Mouse (Mus musculus) intestine, embryonic 14.5 days (tissue): ENCODE measurements around the gene Zfp692. TPM values are rescaled to one million over a fixed set of nuclear protein-coding genes. Genes with fewer than 3 reads are reported as not detected.
A peak's percentile ranks its signal among the peaks of the same experiment; 100 is the strongest.

Source experiments
- ATAC-seq: fragments of 200-750 bp; cut with Nextera tagmentation; replicated peaks from 2 replicates; pipeline ENCODE4 v1.8.0; 2017; ENCODE audit warnings: low read depth, moderate number of reproducible peaks, moderate TSS enrichment, moderate library complexity; ENCODE audit not compliant: low FRiP score, low TSS enrichment
- DNase-seq: peaks from one replicate; pipeline ENCODE4 v3.0.0-alpha.2; 2018; ENCODE audit warnings: low spot score
- H3K27ac ChIP-seq: fragments of 300-500 bp; sonication (generic); 2 replicates; pipeline ENCODE4 v1.5.1; 2014; ENCODE audit warnings: low read depth, mild to moderate bottlenecking, control low read depth
- H3K27me3 ChIP-seq: fragments of 300-500 bp; sonication (generic); replicated peaks from 2 replicates; pipeline ENCODE4 v1.6.1; 2014; ENCODE audit warnings: low read length, control low read depth; ENCODE audit not compliant: control insufficient read depth, insufficient read depth
- H3K36me3 ChIP-seq: fragments of 300-500 bp; sonication (generic); 2 replicates; pipeline ENCODE4 v1.6.1; 2014; ENCODE audit warnings: low read length, control low read depth; ENCODE audit not compliant: control insufficient read depth, insufficient read depth
- H3K4me1 ChIP-seq: fragments of 300-500 bp; sonication (generic); replicated peaks from 2 replicates; pipeline ENCODE4 v1.6.1; 2014; ENCODE audit warnings: low read length, control low read depth, mixed read lengths; ENCODE audit not compliant: control insufficient read depth, insufficient read depth
- H3K4me2 ChIP-seq: fragments of 300-500 bp; sonication (generic); 2 replicates; pipeline ENCODE4 v1.6.1; 2014; ENCODE audit warnings: low read length
- H3K4me3 ChIP-seq: fragments of 300-500 bp; sonication (generic); 2 replicates; pipeline ENCODE4 v1.5.1; 2014; ENCODE audit warnings: low read depth, low read length, control low read depth, mixed read lengths
- H3K9ac ChIP-seq: fragments of 300-500 bp; sonication (generic); 2 replicates; pipeline ENCODE4 v1.6.1; 2014; ENCODE audit warnings: mild to moderate bottlenecking, low read length
- H3K9me3 ChIP-seq: fragments of 300-500 bp; sonication (generic); 2 replicates; pipeline ENCODE4 v1.6.1; 2016; ENCODE audit warnings: low read length, control low read depth; ENCODE audit not compliant: control insufficient read depth
- WGBS: fragments of 180-500 bp; shearing (Covaris S2); extraction: QIAGEN DNeasy Blood & Tissue Kit; methylation state at CpG from one replicate; pipeline ENCODE4 v1.1.7; 2014; 5-methylcytosine and 5-hydroxymethylcytosine counted together
- polyA plus RNA-seq: library from polyadenylated mRNA; unstranded; fragments of >200 nt; fragmentation: Nextera tagmentation; extraction: Ambion mirVana; gene quantifications from 2 replicates; pipeline ENCODE4 v1.2.1, GENCODE M21; 2014

The Zfp692 gene
- polyA plus RNA-seq, 1 experiment from 2014 or later: 19.7 TPM

GRCm38 (mm10) chr11:58275756-58276155 is 31.1 kb upstream of the Zfp692 start:
- Histone ChIP-seq H3K4me3 (no peak overlapping the region), H3K27ac (no peak overlapping the region), H3K9me3 (no peaks in the 10 kb centered on the region), H3K36me3 (no peaks in the 10 kb centered on the region), H3K27me3 (no peaks in the 10 kb centered on the region), H3K4me2 (no peak overlapping the region), H3K4me1 (no peaks in the 10 kb centered on the region), H3K9ac (no peak overlapping the region)
- DNase-seq (no peak), ATAC-seq (no peak)
- 73% methylated on average over 4 of the region's 4 CpGs for WGBS

DNA sequence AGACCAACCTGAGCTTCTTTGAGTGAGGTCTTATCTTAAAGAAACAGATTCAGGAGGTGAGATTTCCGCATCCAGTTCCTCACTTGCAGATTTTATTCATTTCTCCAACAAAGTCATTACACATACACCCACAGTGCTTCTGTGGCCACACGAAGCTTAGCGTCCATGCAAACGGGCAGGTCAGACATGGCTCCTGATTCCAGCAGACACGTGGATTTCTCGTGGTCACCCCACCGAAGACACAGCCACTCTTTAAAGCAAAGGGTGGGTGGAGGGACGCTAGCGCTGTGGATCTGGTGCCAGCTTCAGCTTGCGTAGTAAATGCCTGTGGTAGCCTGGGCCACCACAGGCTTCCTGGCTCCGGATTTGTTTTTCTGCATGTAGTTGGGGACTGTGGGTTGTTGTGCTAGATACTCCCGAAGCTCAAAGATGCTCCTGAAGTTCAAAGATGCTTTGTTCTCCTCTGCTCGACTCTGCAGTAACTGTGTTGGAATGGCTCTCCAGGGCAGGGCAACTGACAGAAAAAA is 24.8 kb upstream of the Zfp692 start:
- no peaks in the 10 kb centered on the region for H3K27me3 ChIP-seq
- no peak overlapping the region for H3K27ac ChIP-seq
- H3K4me3 ChIP-seq: no peak overlapping the region
- ATAC-seq (no peak), DNase-seq (no peak)
- no peaks in the 10 kb centered on the region for H3K4me1 ChIP-seq
- no peaks in the 10 kb centered on the region for H3K9me3 ChIP-seq
- no peaks in the 10 kb centered on the region for H3K36me3 ChIP-seq
- WGBS: 85% methylated on average over 13 of the region's 13 CpGs
- no peak overlapping the region for H3K9ac ChIP-seq
- H3K4me2 ChIP-seq: no peak overlapping the region

DNA sequence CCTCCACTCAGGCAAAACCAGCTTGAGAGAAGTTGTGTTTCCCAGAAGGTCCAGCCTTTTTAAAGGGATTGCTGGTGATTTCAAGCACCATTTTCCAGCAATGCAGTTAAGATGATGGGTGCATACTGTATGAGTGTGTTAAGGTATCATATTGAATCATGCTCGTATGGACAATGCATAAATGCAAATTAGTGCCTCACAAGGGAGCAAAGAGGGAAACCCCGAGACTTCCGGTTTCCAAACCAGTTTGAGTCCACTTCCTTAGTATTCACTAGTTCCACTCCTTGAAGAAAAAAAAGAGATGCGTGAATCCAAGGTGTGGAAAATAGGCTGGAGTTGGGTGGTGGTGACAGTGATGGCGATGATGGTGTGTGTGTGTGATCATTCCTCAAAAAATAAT is 24.4 kb upstream of the Zfp692 start:
- 84% methylated on average over 5 of the region's 5 CpGs for WGBS
- Histone ChIP-seq H3K9me3 (no peaks in the 10 kb centered on the region), H3K4me1 (no peaks in the 10 kb centered on the region)

GRCm38 (mm10) chr11:58289992-58290682 is 16.7 kb upstream of the Zfp692 start:
- Histone ChIP-seq H3K36me3 (no peaks in the 10 kb centered on the region), H3K4me1 (no peaks in the 10 kb centered on the region), H3K9me3 (0 out of 2 replicates have a peak, but pooled peaks cover under 1% of the 10 kb centered on the region), H3K4me2 (no peak overlapping the region), H3K27ac (no peak overlapping the region), H3K4me3 (no peak overlapping the region), H3K27me3 (no peaks in the 10 kb centered on the region), H3K9ac (no peak overlapping the region)
- WGBS: 80% methylated on average over 9 of the region's 9 CpGs
- no peak for DNase-seq
- ATAC-seq: no peak

More for the DNA sequence above, 24.4 kb upstream of the Zfp692 start:
- DNase-seq (no peak), ATAC-seq (no peak)
- no peak overlapping the region for H3K27ac ChIP-seq
- H3K36me3 ChIP-seq: no peaks in the 10 kb centered on the region
- H3K9ac ChIP-seq: no peak overlapping the region
- H3K4me3 ChIP-seq: no peak overlapping the region
- H3K4me2 ChIP-seq: no peak overlapping the region
- H3K27me3 ChIP-seq: no peaks in the 10 kb centered on the region

- WGBS: 89% methylated on average over 4 of the region's 4 CpGs
- Histone ChIP-seq H3K4me2 (no peak overlapping the region), H3K9ac (no peak overlapping the region), H3K27ac (no peak overlapping the region), H3K4me3 (no peak overlapping the region), H3K4me1 (no peaks in the 10 kb centered on the region), H3K36me3 (no peaks in the 10 kb centered on the region), H3K27me3 (no peaks in the 10 kb centered on the region), H3K9me3 (0 out of 2 replicates have a peak, but pooled peaks cover 2% of the 10 kb centered on the region)
- DNase-seq (no peak), ATAC-seq (no peak)
Measured at GRCm38 (mm10) chr11:58290812-58291211, 16.1 kb upstream of the Zfp692 start.

- H3K4me3 ChIP-seq: no peak overlapping the region
- no peaks in the 10 kb centered on the region for H3K36me3 ChIP-seq
- WGBS: 56% methylated on average over 4 of the region's 4 CpGs
- H3K9me3 ChIP-seq: 0 out of 2 replicates have a peak, but pooled peaks cover 2% of the 10 kb centered on the region
- ATAC-seq (no peak), DNase-seq (no peak)
- H3K27ac ChIP-seq: no peak overlapping the region
- H3K4me1 ChIP-seq: no peaks in the 10 kb centered on the region
- no peaks in the 10 kb centered on the region for H3K27me3 ChIP-seq
- no peak overlapping the region for H3K4me2 ChIP-seq
- no peak overlapping the region for H3K9ac ChIP-seq
Measured at GRCm38 (mm10) chr11:58292791-58293190, 14.1 kb upstream of the Zfp692 start.

DNA sequence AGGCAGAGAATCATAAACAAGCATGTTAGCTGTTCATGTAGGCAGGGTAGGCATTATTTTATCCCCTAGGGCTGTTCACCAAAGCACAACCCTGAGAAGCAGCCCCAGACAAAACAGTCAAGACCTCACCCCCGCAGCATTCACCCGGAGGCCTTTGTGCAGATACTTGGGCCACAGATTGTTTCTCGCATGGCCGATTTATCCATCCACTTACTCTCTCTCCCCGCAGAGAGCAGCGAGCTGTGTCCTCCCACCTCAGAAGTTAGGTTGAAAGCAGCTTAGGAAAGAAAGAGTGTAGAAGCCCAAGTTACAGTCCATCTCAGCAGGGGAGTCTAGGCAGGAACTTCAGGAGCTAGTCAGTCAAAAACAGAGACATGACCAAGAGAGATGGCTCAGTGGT is 9.5 kb upstream of the Zfp692 start:
- no peak overlapping the region for H3K27ac ChIP-seq
- WGBS: 88% methylated on average over 6 of the region's 6 CpGs

GRCm38 (mm10) chr11:58301057-58301456 is 5.8 kb upstream of the Zfp692 start:
- Histone ChIP-seq H3K4me3 (peak overlapping the region; percentile 51), H3K36me3 (no peaks in the 10 kb centered on the region), H3K4me1 (peaks cover 10% of the 10 kb centered on the region), H3K27ac (no peak overlapping the region), H3K9me3 (no peaks in the 10 kb centered on the region), H3K9ac (no peak overlapping the region), H3K27me3 (no peaks in the 10 kb centered on the region), H3K4me2 (peak overlapping the region; percentile 67)
- no peak for ATAC-seq
- peak; percentile 92 for DNase-seq
- WGBS: 17% methylated on average over 13 of the region's 13 CpGs

More for the DNA sequence above, 9.5 kb upstream of the Zfp692 start:
- DNase-seq: no peak
- H3K4me1 ChIP-seq: peaks cover 4% of the 10 kb centered on the region; the same call in 1 of the 2 replicates
- no peak overlapping the region for H3K4me2 ChIP-seq
- no peak overlapping the region for H3K9ac ChIP-seq
- no peaks in the 10 kb centered on the region for H3K36me3 ChIP-seq
- no peaks in the 10 kb centered on the region for H3K27me3 ChIP-seq
- ATAC-seq: no peak
- H3K4me3 ChIP-seq: no peak overlapping the region
- 0 out of 2 replicates have a peak, but pooled peaks cover 2% of the 10 kb centered on the region for H3K9me3 ChIP-seq
